Mouse (Mus musculus) embryo, embryonic 11.5 days (tissue): ENCODE results near the gene Mpv17.

ENCODE experiments used
- DNase-seq: peaks from one replicate; pipeline ENCODE4 v3.0.0-alpha.2; 2012; ENCODE audit warnings: low read depth, low spot score

Gene Mpv17

DNA sequence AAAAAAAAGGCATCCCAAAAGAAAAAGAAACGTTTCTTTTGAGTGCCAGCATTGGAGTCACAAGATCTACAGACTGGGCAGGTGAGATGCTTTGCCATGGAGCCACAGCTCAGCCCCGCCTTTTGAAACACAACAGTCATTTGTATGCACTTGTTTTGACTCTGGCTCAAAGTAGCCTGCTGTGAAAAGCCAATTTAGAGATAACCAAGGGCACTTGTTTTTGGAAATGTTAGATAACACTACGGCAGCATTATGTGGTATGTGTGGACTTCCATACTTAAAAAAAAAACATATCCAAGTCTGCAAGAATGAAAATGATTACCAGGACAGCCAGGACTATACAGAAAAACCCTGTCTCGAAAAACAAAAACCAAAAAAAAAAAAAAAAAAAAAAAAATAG, 29.6 kb upstream of the Mpv17 start:
- DNase-seq = no peak

DNA sequence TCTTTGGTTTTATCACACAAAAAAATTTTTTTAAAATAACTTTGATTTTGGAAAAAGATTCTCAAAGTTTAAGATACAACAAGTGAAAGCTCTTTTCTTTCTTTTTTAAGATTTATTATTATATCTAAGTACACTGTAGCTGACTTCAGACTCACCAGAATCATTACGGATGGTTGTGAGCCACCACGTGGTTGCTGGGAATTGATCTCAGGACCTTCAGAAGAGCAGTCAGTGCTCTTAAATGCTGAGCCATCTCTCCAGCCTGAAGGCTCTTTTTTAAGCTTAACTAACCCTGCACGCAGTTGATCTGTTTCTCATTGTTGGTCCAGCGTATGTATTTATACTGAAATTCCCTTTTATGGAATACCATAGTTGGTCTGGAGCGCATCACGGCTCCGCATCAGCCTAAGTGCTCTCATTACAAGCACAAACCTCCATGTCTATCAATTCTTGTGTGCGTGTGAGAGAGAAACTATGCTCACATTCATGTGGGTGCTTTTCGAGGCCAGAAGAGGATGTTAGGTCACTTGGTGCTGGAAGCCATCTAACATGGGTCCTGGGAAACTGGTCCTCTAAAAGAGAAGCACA, 27.2 kb upstream of the Mpv17 start:
- DNase-seq = no peak

DNA sequence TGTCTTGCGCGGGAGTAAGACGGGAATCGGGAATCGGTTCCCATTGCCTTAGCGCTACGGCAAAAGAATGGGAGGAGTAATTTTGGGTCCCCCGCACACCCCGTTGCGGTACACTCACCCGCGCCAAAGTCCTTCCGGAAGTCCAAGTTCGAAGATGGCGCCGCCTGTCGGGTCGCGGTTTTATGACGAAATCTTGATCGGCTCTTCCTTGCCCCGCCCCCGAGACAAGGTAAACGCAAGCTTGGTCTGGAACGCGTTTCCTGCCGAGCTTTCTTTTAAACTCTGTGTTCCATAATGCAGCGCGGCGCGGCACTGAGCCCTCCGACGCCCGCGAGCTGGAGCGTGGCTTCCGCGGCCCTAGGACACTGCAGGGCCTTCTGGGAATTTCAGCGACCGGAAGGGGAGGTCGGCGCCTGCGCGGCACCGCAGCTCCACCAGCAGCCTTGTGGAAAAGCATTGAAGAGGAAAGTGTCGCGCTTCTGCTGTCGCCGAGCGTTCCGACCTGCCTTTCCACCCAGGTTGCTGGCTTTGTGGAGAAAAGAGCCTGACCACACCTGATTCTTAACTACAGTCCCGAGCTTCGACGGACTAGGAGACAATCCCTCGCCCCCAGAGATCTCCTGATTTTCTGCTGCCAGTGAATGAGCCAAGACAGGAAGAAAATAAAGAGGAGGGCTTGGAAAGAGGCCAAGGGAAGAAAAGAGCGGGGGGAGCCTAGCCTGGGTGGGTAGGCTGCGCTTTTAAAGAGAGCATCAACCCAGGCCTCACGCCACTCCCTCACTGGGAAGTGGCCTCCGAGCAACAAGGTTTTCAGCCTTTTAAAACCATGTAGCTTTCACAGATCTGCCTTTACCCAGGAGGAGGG, 25.9 kb upstream of the Mpv17 start, which contains the start of the genes Gm29609 and Gtf3c2:
Gene Gm29609, minus strand, starts transcription at position 146 of the 865 bp plus-strand sequence.
Gene Gtf3c2, minus strand, starts transcription at position 379 of the 865 bp plus-strand sequence.
- DNase-seq = peak; percentile 90

DNA sequence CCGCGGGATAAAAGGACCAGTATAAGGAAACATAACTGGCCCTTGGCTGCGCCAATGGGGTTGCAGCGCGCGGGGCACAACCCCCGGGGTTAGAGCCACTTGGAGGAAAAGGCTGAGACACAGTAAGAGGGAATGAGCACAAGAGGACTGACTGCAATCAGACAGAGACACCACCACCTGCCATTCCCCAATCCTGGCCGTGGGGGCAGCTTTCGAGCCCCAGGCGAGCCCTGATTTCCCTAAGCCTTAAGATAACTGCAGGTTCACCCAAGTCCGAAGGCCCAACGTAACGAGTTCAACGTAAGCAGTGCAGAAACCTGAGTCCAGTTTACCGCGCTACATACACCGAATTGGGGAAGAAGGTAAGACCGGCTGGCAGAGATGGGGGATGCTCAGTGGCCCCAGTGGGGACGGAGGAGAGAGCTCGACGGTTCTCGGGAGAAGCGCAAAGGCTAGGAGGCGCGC, 25.3 kb upstream of the Mpv17 start:
- DNase-seq = no peak

DNA sequence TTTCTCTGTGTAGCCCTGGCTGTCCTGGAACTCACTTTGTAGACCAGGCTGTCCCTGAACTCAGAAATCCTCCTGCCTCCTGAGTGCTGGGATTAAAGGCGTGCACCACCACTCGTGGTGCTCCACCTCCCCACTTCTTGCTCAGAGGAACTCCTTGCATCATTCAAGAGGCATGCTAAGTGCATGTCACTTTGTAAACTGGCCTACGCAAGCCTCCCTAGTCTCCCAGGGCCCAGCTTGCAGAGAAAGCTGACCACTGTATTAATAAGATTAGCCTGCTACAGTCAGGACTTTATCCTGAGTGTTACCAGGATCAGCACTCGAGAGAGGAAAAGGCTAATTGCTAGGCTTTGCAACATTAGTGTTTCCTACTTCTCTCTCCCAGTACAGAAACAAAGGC, 14.6 kb upstream of the Mpv17 start:
- no peak for DNase-seq

DNA sequence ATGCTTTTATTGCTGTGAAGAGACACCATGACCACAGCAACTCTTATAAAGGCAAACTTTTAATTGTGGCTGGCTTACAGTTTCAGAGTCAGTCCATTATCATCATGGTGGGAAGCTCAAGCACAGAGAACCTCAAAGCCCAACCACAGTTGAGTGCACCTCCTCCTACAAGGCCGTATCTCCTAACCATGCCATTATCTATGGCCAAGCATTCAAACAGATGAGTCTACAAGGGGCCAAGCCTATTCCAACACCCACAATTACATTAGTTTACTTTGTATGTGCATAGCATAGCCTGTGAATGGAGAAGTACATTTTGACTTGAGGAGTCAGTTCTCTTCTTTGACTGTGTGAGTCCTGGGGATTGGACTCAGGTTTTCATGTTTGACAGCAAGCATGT, 10.8 kb upstream of the Mpv17 start:
- no peak for DNase-seq

DNA sequence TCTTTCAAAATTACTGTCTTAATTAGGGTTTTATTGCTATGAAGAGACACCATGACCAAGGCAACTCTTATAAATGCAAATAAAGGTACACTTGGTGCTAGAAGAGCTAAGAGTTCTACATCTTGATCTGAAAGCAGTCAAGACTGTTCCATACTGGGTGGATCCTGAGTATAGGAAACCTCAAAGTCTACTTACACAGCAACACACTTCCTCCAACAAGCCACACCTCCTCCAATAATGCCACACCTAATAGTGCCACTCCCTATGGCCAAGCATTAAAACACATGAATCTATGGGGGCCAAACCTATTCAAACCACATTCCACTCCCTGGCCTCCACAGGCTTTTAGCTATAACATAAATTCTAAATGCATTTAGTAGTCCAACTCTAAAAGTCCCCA, 8.4 kb upstream of the Mpv17 start:
- DNase-seq = no peak

DNA sequence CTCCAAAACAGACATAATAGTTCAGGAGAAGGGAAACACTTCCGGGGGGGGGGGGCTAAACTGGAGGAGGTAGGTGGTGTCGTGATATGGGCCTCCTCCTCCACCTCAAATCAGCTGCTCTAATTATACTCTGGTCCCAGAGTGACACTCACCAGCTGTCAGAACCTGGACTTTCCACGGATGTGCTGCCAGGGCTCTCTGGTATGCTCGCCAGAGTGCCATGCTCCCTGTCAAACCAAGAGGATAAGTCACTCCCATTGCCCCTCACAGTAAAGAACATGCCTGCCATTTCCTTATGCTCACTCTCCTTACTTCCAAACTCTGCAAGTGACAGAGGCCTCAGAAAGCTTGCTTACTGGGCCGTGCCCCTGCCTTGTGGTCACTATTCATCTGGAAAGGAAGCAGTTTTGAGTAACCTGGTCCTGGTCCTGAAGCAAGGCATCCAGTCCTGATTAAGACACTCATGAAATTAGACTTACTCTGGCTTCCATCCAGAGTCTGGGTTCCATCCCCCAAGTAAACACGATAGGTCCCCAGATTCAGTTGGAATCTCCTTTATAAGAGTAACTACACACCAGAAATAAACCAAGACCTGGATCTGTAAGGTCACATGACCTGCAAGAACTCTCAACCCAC, 417 bp downstream of the Mpv17 start:
- DNase-seq = no peak

DNA sequence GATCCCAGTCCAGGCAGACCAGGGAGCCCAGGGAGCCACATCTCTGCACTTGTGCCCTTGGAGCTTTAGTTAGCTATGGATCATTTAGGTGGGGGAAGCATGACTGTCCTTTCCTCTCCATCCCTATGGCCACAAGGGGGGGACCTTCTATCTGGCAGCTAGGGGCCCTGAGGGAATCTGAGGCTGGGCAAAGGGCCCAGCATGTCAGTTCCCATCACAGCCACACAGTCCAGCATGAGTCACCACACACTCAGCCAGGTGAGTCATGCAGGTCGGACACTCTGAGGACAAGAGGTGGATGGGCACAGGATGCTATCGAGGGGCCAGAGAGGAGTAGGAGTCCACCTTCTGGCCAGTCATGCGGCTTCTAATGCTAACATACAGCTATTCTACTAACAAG, 2.3 kb downstream of the Mpv17 start:
- DNase-seq = no peak

DNA sequence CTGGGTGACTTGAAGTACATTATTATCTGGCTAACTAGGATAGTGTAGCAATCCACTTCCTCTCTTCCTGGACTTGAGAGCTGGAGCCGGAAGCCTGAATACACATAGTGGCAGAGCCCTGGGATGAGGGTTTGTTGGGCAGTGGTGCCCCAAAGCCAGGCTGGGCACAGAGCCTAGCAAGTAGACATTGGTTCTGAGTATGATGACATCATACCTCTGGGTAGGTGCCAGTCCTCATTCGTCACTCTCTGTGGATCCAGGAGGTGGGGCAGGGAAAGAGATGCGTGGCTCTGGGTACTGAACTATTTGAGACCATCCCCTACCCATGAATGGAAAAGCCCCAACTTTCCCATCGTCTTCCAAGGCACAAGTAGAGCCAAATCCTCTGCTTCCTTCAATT, 4.3 kb downstream of the Mpv17 start:
- DNase-seq = no peak

DNA sequence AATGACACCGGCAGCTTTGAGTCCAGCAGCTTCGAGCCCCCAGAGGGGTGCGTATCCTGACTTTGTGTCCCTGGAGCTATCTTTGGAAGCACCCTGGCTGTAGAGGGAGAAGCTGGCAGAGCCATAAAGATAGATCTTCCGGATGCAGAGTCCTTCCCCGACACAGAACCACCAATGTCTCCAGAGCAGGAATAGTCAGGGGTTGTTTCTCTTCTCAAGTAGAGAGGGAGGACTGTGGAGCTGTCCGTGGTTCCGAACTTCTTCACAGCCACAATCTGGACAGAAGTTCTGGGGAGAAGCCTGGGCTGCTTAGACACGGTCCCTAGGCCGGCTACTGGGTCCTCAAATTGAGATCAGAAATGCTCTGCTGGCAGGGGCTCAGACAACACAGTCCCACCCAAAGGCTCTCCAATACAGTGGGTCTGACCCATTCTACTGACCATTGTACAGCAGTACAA, 15.1 kb downstream of the Mpv17 start:
- DNase-seq = no peak

DNA sequence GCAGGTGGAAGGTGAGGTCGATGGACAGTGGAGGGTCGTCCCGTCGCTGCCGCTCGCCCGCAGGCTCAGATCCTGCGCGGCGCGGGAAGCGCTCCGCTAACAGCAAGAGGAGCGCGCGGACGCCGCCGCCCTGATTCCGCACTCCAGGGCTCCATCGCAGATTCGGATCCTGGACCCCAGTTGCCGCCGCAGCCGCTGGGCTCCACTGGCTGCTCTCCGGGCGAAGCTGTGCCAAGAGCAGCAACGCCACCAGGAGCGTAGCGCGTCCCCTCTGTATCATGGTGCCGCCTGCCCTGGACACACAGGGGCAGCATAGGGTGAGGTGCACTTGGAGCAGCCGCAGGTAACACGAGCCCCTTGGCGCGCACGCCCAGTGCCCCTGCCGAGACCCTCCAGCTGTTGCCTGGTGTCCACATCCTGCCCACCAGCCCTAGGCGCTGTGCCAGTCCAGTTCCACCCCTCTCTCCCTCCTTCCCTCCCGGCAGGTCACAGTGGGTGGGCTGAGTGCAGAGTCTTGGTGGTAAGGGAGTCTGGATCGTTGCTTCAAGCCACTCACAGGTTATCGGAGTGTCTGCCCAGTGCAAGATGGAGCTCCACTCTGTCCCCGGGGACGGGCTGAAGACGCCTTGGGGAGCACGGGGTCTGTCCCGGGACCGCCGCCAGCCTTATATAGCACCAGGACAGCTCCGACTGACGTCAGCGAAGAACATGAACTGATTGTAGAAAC, 15.6 kb downstream of the Mpv17 start, which contains the start of gene Ucn:
Gene Ucn, minus strand, starts transcription at position 589 of the 727 bp plus-strand sequence.
- no peak for DNase-seq

DNA sequence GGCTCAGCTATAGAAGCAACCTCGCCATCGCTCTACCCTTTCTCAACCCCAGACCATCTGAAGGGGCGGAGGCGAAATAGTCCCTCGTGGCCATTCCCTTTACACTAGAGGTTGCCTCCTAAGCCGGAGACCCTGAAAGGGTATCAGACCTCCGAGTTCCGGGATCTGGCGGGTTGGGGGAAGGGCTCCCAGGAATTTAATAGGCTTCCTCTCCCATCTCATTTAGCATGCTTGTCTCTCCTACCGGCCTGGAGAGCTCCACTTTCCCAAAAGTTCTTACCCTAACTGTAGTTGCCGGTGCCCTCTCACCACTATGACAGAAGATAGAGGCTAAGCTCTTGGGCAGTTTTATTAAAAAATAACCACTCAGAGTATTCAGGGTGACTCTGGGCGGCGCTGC, 16.4 kb downstream of the Mpv17 start:
- DNase-seq = no peak

DNA sequence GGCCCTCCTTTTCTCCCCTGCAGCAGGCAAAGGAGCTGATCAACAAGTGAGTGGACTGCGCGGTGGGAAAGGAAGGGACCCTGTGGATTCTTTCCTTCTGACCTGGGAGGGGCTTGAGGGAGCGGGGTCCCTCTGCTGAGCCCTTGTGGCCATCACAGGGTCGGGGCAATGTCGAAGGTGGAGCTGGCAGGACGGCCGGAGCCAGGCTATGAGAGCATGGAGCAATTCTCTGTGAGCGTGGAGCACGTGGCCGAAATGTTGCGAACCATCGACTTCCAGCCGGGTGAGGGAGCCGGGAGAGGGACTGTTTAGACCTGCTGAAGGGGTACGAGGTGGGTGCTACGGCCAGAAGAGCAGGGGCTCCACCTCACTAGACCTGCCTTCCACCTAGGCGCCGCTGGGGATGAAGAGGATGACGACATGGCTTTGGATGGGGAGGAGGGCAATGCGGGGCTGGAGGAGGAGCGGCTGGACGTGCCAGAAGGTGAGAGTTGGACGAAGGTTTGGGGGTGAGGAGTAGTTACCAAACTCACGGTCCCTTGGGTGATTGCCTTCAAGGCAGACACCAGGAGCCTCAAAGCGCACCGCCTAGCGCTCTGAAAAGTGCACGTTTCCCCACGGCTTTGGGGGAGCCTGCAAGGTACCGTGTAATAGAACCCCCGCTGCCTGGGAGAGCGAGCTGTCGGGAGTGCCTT, 17.2 kb downstream of the Mpv17 start:
- DNase-seq = no peak

DNA sequence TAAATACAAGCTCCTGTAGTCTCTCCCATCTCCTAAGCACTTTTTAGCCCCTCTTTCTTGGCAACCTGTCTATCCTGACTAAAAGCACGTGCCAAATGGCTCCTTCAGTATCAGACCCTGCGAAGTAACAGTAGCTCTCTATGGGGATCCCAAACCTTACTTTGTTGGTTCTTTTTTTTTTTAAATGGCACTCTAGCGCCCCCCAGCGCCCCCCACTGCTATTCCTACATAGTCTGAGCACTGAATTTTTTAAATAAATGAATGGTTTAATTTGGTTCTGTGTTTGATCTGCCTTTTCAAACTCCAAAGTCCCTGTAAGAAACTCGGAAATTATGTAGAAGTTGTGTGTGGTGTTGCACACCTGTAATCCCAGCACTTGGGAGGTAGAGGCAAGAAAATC, 28.0 kb downstream of the Mpv17 start:
- DNase-seq = no peak

DNA sequence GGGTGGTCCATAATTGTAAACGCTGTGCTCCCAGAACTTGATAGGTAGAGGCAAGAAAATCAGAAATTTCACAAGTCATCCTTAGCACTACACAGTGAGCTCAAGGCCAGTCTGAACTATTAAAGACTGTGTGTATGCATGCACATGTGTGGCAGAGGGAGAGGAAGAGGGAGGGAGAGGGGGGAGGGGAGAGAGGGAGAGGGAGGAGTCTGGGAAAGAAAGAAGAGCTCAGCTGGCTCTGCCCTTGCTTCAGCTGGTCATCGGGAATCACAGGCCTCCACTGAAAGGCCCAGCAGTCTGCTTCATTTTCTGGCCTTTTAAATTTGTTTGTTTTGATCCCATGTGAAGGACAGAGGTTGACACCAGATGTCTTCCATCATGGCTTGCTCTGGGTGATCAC, 30.6 kb downstream of the Mpv17 start:
- no peak for DNase-seq

DNA sequence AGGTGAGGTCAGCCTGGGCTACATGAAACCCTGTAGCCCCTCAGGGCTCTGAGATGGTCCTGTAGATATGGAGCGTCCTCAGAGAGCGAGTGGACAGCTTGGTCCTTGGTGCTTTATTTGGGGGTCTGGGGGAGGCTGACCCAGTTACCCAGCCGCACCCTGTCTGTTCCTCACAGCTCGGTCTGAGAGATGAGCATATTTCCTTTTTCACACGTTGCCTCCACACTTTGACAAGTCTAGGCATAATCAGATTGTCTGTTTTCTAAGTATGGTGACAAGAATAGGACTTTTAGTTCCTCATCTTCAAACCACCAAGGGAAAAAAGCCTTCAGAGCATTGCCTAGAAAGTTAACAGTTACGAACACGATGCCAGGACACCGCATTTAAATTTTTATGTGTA, 32.9 kb downstream of the Mpv17 start:
- DNase-seq = no peak

DNA sequence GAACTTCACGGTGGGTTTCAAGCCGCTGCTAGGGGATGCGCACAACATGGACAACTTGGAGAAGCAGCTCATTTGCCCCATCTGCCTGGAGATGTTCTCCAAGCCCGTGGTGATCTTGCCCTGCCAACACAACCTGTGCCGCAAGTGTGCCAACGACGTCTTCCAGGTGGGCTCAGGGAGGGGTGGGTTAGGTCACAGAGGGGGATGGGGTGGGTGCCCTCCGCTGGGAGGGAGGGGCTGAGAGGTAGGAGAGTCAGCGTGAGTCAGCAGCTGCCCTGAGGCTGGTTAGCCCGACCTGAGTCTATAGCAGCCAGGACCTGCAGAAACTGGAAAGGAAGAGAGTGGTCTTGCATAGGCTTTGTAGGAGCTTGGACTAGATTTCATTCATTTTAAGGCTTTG, 37.1 kb downstream of the Mpv17 start:
- DNase-seq = no peak

DNA sequence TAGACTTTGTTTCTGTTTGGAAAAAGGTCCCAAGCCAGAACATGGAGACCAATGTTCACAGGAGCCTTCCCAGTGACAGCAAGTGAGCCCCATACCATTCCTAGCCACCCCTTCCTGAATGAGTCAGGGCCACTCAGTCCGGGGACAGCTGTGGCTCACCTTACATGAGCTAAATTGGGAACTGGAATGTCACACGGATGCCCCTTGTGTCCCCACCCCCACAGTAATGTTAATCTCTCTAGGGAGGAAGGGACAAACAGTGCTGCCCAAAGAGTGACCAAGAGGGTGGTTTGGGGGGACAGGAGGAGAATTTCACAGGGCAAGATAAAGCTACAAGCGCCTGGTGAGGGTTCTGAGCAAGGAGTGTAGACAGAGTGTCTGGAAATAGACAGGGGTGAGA, 37.7 kb downstream of the Mpv17 start, which contains the start of gene Trim54:
Gene Trim54, plus strand, starts transcription at position 359 of the 400 bp plus-strand sequence.
- DNase-seq = no peak

DNA sequence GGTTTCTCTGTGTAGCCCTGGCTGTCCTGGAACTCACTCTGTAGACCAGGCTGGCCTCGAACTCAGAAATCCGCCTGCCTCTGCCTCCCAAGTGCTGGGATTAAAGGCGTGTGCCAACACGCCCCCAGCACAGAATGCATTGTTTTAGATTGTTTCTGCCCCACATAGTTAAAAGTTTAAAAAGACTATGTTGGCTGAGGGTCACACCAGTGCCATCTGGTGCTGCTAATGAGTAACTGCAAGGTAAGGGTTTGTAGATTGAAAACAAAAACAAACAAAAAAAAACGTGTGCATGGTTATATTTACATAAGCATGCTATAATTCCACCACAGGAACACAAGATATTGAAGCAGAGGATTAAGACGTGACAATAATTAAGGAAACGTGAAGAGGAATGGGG, 43.3 kb downstream of the Mpv17 start:
- no peak for DNase-seq

DNA sequence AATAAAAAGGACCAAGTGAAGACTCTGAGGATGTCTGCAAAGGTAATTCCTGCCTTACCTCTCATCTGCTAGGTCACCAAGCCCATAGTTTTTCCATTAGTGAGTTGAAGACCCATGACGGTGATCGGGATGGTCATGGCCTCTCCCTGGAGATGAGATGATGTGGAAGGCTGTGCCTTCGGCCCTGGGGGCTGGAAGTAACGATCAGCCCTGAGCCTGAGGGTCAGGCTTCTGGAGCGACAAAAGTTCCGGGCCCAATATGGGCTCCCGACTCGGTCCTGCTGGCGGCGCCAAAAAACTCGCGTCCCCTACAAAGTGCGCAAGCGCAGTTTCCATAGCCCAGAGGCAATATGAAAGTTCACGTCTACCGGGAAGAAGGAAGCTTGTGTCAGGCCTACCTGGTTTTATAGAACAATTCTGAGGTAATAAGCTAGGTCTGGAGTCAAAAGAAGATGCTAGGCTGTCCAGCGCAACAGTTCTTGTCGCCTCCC, 46.0 kb downstream of the Mpv17 start, which contains the start of gene Slc30a3:
Gene Slc30a3, minus strand, starts transcription at position 238 of the 491 bp plus-strand sequence.
- DNase-seq = no peak
